Mouse (Mus musculus) ovary, postnatal 10 days (tissue): Measurements from ENCODE around the gene Psg25.
"Not testable (repeated sequence)": the region's sequence is repeated elsewhere in the genome, so short reads cannot be mapped to it uniquely, and the experiment has no call there.

Experiments used
- DNase-seq: peaks from one replicate; pipeline ENCODE4 v3.0.0; 2022; ENCODE audit warnings: low spot score

Gene Psg25

DNA sequence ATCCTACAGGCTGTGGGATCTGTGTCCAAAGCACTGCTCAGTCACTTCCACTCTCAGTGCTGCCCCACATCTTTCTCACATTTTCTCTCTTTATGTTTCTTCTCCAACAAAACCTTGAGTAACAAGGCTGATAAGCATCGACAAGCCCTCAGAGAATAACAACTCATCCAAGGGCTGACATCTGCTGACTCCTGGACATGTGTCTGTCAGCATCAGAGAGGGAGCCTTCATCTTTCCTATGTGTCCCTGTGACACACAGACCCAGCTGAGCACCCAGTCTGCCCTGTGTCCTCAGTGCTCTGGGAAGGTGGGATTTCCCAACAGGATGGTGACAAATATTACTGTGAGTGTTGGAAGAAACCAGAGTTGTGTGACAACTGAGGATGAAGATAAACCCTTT is at the start of gene Psg25:
Psg25 (minus strand) TSS at position 101 of the 400 bp plus-strand sequence.
- DNase-seq, result no peak

DNA sequence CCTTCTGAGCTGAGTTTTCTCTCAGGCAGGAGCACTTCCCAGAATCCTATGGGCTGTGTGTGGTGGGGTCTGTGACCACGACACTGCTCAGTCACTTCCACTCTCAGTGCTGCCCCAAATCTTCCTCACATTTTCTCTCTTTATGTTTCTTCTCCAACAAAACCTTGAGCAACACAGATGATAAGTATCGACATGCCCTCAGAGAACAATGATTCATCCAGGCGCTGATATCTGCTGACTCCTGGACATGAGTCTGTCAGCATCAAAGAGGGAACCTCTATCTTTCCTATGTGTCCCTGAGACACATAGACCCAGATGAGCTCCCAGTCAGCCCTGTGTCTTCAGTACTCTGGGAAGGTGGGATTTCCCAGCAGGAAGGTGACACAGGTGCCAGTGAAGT is 35.1 kb upstream of the Psg25 start, which contains the start of gene Psg27:
Psg27 (minus strand) TSS at position 101 of the 400 bp plus-strand sequence.
- no peak for DNase-seq

DNA sequence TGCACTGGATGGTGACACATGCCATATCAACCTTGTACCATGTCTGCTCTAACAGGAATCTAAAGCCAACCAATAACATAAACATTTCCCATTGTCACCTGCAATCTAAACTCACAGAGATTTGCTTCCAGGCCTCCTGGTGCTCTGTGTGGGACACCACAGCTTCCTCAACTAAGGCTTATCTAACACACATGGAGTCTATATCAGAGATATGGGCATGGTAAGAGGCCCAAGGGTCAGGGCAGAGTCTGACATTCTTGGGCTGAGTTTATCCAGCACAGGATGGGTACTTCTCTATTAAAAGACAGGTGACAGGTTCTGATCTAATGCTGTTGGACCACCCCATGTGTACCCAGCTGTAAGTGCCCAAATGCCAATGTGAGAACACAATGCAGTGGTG is 27.8 kb upstream of the Psg25 start:
- DNase-seq, result no peak

DNA sequence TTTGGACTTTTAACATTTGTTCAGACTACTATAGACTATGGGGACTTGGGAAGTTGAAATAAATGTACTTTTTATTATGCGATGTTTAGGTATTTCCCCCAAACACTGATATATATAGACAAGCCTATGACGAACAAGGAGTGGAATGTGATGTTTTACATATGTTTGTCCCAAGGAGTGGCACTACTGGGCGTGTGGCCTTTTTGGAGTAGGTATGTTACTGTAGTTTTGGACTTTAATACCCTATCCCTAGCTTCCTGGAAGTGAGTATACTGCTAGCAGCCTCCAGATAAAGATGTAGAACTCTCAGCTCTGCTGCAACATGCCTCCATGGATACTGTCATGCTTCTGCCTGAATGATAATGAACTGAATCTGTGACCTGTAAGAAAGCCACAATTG is 23.7 kb upstream of the Psg25 start:
- not testable (repeated sequence) for DNase-seq

DNA sequence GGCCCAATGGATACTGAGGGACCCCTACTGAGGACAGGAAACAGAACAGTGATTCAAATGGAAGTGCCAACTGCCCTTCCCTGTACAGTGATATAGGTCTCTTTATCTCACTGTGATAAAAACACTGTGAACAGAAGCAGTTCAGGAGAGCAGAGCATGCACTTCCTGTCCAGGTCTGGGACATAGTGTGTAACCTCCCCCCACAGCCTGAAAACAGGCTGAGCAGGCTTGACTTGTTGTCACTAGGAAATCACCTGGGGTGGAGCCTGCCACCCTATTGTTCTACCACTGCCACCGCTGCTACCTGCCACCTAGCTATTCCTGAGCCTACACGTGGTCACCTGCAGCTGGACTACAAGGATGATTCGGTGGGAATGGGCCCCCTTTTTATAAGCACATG is 1.4 kb upstream of the Psg25 start:
- no peak for DNase-seq

DNA sequence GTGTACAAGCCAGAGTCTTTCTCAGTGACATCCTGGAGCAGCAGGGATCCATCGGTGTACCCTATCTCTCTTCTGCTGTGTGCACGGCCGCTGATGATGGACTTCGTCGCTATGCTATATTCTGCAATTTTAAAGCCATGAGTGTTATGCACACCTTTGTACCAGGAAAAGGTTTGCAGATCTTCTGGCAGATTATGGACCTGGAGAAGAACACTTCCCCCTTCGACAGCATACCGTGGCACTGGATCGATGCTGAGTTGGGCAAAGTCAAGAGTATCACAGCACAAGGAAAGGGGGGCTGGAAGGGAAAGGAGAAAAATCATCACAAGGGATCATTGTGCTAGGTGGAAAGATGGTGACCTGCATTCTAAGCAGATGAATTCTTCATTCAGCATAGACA is 7.4 kb downstream of the Psg25 start:
- no peak for DNase-seq

DNA sequence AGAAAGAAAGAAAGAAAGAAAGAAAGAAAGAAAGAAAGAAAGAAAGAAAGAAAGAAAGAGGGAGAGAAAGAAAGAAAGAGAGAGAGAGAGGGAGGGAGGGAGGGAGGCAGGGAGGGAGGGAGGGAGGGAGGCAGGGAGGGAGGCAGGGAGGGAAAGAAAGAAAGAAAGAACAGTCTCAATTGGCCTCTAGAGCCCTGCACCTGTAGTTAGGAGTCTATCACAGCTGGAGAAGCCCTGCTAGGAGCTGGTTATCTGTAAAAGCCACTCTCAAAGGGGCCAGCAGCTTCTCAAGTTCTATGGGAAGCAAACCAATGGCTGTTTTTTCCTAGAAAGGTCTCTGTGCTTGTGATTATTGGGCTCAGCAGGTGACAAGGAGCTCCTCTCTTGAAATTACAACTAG is 19.2 kb downstream of the Psg25 start:
- not testable (repeated sequence) for DNase-seq

DNA sequence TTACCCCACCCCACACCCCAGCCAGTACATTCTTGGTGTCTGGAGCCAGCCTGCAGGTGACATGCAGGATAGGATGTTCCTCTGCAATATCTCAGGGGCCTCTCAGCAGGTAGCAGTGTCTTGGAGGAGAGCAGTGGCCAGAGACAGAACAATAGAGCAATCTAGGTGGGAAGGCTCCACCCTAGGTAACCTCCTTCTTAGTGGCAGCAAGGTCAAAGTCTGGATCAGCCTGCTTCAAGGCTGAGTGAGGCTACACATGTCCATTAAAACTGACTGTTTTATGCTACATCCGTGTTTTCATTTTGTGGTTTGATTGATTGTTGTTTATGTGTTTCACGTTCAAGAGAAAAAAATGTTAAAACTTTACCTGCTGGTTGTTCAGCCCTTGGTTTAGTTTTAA is 19.7 kb downstream of the Psg25 start:
- DNase-seq, result not testable (repeated sequence)

DNA sequence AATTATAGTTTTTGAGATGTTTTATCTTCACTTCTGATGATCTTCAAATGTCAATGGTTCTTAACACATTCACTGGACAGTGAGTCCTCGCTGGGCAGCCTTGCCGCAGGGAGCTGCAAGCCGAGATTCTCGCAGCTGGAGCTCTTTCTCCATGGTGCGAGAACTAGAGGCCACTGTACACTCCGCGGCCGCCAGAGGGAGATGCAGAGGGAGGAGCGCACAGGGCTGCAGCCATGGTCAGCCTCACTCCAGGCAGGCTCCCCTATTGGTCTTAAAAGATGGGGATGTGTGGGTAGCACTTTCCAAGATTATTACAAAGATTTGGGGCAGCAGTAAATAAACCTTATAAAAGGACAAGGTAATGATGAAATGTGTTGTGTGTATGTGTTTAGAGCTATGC is 20.6 kb downstream of the Psg25 start:
- no peak for DNase-seq

DNA sequence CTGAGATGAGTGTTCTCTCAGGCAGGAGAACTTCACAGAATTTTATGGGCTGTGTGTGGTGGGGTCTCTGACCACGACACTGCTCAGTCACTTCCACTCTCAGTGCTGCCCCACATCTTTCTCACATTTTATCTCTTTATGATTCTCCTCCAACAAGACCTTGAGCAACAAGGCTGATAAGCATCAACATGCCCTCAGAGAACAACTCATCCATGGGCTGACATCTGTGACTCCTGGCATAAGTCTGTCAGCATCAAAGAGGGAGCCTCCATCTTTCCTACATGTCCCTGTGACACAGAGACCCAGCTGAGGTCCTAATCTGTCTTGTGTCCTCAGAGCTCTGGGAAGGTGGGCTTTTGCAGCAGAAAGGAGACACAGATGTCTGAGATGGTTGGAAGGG is 48.0 kb downstream of the Psg25 start, which contains the start of gene Psg26:
Psg26 (minus strand) TSS at position 101 of the 400 bp plus-strand sequence.
- DNase-seq, result no peak
